Mouse (Mus musculus) frontal cortex, postnatal 25 days (tissue): Measurements from ENCODE around the gene Aak1.

Experiments used
- DNase-seq, 2 experiments: peaks; one replicate each; pipeline ENCODE4 v3.0.0; 2022; ENCODE audit warnings: low spot score in 2 of 2

The Aak1 gene

GRCm38 (mm10) chr6:86885816-86886529 is 36.7 kb downstream of the Aak1 start:
- DNase-seq: no peak

- no peak for DNase-seq
Measured at GRCm38 (mm10) chr6:86886803-86887202, 37.5 kb downstream of the Aak1 start.

DNA sequence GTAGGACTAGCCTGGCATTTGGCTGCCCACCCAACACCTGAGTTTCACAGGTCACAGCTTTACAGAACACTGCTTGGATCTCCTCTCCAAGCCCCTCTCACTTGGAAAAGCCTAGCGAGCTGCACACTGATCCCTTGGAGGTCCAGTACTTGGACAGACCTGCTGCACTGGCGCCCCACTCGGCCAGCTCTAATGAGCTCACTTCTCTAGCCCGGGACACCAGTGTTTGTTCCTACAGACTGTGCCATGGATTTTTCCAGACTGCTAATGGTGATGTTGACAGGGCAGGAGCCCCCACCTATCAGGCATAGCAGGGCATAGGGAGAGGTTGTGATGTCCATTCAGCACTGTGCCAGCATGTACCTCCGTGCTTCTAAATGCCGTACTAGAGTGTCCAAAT is 48.2 kb downstream of the Aak1 start:
- no peak for DNase-seq

DNA sequence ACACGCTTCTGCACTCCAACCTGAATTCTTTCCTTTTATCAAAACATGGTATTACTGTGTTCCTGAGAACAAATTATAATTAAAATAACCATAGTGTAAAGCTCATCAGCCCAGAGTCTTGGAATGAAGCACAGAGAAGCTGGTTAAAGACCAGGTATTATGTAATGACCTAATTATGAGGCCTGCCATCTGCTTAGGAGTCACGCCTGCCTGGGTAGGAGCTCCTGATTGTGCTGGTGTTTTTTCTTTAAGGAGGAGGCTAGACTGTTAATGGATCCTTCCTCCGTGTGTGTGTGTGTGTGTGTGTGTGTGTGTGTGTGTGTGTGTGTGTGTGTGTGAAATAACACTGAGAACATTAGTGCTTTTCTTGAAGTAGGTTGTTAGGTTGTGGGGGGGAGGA is 49.7 kb downstream of the Aak1 start:
- no peak for DNase-seq

GRCm38 (mm10) chr6:86899965-86900364 is 50.6 kb downstream of the Aak1 start:
- DNase-seq: no peak

DNA sequence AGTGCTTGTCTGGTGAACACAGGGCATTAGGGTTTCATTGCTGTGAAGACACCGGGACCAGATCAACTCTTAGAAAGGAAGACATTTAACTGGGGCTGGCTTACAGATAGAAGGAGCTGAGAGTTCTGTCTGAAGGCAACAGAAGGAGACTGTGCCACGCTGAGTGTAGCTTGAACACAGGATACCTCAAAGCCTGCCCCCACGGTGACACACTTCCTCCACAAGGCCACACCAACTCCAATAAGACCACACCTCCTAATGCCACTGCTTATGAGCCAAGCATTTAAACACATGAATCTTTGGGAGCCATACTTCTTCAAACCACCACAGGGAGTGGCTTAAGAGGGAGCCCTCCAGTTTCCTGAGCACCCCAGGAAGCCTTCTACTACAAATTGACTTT is 51.2 kb downstream of the Aak1 start:
- DNase-seq: no peak

- no peak for DNase-seq
Measured at GRCm38 (mm10) chr6:86905500-86905899, 56.2 kb downstream of the Aak1 start.

GRCm38 (mm10) chr6:86907191-86907590 is 57.9 kb downstream of the Aak1 start:
- DNase-seq: no peak

GRCm38 (mm10) chr6:86908561-86909150 is 59.3 kb downstream of the Aak1 start:
- no peak for DNase-seq

GRCm38 (mm10) chr6:86909881-86910280 is 60.6 kb downstream of the Aak1 start:
- DNase-seq: no peak

DNA sequence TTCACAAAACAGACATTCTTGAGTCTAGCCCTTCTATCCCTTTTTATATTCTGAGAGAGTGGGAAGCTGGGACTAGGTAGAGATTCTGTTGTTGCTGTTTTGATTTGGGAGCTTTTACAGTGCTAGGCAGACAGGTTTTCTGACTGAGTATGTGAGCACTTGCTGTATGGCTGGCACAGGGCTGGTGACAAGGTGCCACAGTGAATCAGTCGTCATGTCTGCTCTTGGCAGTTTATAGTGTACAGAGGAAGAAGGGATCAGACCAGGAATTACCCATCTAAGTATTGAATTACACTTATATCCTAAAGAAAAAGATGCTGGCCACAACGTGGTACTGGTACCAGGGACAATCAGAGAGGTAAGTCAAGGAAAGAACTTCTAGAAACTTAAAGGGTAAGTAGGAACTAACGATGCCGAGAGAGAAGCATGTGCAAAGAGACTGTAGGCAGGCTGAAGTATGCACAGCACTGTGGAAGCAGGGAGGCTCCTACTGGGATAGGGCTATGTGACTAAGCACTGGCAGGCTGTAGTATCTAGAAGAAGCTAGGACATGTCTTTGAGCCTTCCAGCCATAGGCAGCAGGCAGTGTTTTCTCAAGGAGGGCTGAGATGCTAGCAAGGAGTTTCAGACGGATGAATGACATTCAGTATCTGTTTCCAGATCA is 67.0 kb downstream of the Aak1 start:
- no peak for DNase-seq

- DNase-seq: no peak
Measured at GRCm38 (mm10) chr6:86917231-86917630, 67.9 kb downstream of the Aak1 start.

DNA sequence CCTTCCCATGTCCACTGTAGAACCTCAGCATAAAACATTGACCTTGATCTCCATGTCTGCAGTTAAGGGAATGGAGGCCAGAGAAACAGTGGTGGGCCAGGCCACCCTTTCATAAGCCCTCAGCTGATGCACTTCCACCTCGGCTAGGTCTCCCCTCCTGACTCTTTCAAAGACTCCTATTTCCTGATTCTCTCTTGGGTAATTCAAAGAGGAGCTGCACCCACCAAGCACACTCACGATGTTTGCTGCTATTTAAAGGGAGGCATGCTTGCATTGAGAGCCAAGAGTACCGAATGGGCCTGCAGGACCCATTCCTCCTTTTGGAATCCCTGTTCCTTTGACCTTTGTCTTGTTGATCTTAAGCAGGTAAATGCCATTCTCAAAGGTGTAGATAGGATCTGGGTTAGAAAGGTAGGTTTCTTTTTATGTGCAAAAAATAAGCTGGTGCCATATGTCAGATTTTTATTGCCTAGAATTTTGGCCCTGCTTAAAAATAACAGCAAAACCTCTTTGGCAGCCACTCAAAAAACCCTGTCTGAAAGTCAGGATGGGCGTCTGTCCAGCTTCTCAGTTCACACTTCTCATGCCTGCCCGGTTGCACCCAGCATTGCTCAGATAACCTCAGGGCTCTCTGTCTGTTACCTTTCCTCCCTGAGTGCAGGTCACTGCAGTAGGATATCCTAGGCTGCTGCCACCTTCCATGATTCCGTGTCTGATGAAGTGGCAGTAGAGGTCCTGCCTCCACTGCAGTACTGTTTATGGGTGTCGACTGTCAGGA is 68.9 kb downstream of the Aak1 start:
- no peak for DNase-seq

DNA sequence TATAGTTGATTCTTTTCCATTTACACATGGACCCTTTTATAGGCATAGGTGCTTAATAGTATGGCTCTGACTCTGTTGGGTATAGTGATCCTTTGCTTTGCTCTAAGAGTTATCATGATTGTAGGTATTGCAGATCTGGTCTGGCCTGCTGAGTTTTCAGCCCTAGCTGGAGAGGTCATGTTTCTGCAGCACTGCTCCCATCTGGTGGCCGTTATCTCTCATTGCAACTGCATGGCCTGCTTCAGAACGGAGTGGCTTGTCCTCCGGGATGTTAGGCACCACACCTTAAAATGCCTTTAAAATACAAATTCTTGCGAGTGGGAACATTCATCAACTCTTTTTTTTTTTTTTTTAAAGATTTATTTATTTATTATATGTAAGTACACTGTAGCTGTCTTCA is 72.6 kb downstream of the Aak1 start:
- DNase-seq: peak; percentile 46 to 57

DNA sequence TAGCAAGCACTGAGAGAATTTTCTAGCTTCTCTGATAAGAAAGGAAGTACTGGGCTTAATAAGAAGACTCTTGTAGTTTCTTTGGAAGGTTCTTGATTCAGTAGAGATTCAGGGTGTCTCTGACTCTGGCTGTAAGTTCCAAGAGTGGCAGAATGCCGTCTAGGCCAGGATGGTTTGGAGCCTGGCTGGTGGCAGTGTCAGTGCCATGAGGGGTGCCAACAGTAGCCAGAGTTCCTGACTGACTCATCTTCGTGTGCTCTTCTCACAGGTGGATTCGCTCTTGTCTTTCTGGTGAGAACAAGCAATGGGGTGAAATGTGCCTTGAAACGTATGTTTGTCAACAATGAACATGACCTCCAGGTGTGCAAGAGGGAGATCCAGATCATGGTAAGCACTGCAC is 75.4 kb downstream of the Aak1 start:
- no peak for DNase-seq

DNA sequence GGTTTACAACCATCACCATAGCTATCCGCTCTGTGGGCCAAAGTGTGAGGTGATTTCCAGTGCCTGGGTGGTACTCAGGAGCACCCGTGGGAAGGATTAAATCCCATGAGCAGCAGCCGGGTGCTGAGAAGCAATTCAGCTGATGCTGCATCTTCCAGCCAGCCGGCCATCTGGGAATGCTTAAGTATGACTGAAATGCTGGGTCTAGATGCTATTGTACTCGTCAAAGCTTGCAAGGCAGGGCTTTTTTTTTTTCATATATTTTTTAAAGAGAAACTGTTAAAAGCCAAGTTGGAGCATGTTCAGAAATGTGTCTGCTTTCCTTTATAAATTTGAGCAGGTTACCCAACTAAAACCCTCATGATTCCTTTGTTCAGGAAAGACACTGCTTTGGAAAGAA is 85.2 kb downstream of the Aak1 start:
- DNase-seq: no peak

DNA sequence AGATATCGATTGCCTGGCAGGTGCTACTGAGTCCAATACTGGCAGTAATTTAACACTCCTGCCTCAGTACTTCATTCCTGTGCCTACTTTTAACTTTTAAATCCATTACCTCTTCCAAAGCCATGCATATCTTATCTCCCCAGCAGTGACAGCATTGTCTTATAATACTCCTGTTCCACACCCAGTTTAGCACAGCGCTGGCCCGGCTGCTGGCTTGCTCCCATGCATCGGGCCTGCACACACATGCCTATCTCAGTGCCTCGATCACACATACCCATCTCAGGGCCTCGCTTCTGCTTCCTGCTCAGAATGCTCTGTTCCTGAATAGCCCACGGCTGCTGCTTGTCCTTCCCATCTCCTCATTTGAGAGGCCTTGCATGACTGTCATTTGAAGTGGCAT is 90.5 kb downstream of the Aak1 start:
- no peak for DNase-seq

DNA sequence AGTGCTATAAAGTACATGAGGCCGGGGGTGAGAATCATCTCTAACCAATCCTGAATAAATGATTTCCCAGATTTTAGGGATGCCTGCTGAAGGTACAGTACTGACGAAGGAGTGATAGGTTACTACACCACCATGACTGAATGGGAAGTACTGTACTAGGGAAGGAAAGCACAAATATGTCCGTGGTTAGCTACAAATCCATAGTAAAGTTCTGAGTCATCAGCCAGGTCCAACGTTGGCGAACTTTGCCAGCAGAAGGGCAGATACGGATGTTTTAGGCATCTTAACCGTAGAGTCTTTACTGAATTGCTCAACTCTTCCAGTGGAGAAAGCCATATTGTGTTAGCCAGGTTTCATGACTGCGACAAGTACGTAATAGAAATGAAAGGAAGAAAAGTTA is 91.6 kb downstream of the Aak1 start:
- DNase-seq: no peak

- DNase-seq: no peak
Measured at GRCm38 (mm10) chr6:86947100-86947499, 97.8 kb downstream of the Aak1 start.

DNA sequence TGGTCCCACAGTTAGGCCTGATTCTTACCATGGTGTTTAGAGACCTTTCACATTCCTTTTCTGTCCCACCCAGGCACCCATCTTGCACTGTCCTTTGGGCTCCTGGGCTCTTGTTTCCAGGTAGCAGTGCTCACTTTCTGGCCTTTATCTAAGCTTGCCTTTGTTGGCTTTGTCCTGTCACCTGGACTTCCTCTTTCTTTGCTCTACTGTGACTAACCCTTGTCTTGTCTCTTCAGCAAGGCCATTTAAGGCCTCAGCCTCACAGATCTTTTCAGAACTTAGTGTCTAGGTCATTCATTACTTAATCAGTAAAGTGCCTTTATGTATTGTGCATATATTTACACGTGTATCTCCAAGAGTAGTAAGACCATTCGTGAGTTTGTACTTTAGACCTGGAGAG is 99.4 kb downstream of the Aak1 start:
- DNase-seq: no peak

DNA sequence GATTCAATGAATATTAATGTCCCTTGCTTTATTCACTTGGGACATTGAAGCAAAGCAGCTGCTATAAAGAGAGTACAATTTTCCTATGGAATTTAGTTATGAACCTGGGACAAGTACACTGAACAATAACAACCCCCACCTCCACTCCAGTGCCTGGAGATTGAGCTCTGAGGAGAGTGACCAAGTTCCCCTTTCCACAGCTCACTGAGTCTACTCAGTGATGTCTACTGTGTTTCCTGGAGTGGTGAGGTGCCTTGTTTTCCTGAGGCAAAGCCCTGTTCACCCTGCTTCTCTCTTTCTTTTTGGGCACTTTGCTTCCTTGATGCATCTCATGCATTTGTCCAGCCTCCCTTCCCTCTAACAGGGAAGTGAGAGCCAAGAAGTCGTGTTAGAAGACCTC is 100.8 kb downstream of the Aak1 start:
- DNase-seq: no peak

- no peak for DNase-seq
Measured at GRCm38 (mm10) chr6:86950733-86951255, 101.5 kb downstream of the Aak1 start.
